Mouse (Mus musculus): ENCODE results near the gene Tex47. TPM values are rescaled to one million over a fixed set of nuclear protein-coding genes. Genes with fewer than 3 reads are reported as not detected.

Tex47 gene
- 0.09 TPM in 1 of 2 replicates, not detected in the other for polyA plus RNA-seq (2015; fragmentation: Nextera tagmentation; extraction: Ambion mirVana)

- Histone ChIP-seq H3K27me3 (replicated peaks) (no peaks in the 10 kb centered on the region), H3K4me1 (no peaks in the 10 kb centered on the region), H3K9me3 (no peaks in the 10 kb centered on the region), H3K36me3 (no peaks in the 10 kb centered on the region), H3K27ac (replicated peaks) (no peak within 1 kb of the TSS), H3K4me3 (no peak within 1 kb of the TSS), H3K4me2 (no peak within 1 kb of the TSS), H3K9ac (no peak within 1 kb of the TSS)
- 66% methylated on average over 1 of the region's 1 CpGs for WGBS
- no peak for ATAC-seq (ENCODE audit: extremely low read depth, insufficient number of reproducible peaks, low FRiP score, low TSS enrichment)
Observed at GRCm38 (mm10) chr5:7303819-7304218, at the start of gene Tex47. Tex47 (plus strand) TSS chr5:7304119.

DNA sequence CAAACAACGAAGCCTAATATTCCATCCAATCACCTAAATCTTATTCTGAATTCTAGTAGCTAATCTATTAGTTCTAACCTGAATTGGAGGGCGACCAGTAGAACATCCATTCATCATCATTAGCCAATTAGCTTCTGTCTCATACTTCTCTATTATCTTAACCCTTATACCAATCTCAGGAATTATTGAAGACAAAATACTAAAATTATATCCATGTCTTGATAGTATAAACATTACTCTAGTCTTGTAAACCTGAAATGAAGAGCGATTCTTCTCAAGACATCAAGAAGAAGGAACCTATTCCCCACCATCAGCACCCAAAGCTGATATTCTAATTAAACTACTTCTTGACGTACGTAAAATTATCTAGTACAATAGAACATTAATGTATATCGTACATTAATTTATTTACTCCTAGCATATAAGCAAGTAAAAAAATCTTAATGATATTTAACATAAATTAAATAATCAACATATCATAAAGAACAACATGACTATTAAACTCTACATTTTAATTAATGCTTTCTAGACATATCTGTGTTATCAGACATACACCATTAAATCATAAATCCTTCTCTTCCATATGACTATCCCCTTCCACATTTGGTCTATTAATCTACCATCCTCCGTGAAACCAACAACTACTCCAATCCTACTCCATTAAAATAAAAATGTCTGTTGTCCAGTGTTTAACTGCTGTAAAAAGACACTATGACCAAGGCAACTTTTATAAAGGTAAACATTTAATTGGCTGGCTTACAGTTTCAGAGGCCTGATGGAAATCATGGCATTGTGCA lies 27.1 kb upstream of the Tex47 start:
- WGBS: 72% methylated on average over 7 of the region's 7 CpGs
- H3K4me1 ChIP-seq: no peaks in the 10 kb centered on the region
- no peaks in the 10 kb centered on the region for H3K27me3 ChIP-seq (replicated peaks)
- H3K9ac ChIP-seq: no peak overlapping the region
- no peak for ATAC-seq (ENCODE audit: extremely low read depth, insufficient number of reproducible peaks, low FRiP score, low TSS enrichment)
- H3K27ac ChIP-seq (replicated peaks): no peak overlapping the region
- H3K4me2 ChIP-seq: no peak overlapping the region
- H3K4me3 ChIP-seq: no peak overlapping the region
- no peaks in the 10 kb centered on the region for H3K9me3 ChIP-seq
- H3K36me3 ChIP-seq: no peaks in the 10 kb centered on the region

DNA sequence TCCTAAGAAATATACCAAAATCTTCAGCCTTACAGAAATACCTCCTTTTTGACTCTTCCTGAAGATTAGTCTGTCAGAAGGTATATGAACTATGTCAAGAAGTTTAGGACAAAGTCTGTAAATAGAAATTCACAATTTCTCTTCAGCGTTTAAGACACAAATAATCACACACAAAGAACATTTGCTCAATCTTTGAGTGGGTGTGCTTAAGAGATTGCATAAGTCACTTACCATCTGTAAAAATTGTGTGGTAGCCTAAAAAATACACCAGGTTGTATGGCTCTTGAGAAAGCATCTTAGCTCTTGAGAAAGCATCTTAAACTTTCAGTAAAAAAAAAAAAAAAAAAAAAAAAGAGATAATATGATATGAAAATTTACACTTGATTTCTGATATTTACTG lies 19.6 kb upstream of the Tex47 start:
- Histone ChIP-seq H3K4me3 (no peak overlapping the region), H3K27ac (replicated peaks) (no peak overlapping the region), H3K9me3 (no peaks in the 10 kb centered on the region), H3K9ac (no peak overlapping the region), H3K36me3 (no peaks in the 10 kb centered on the region), H3K4me2 (no peak overlapping the region), H3K4me1 (no peaks in the 10 kb centered on the region), H3K27me3 (replicated peaks) (no peaks in the 10 kb centered on the region)
- ATAC-seq (ENCODE audit: extremely low read depth, insufficient number of reproducible peaks, low FRiP score, low TSS enrichment): no peak
- WGBS: 78% methylated on average over 1 of the region's 1 CpGs

DNA sequence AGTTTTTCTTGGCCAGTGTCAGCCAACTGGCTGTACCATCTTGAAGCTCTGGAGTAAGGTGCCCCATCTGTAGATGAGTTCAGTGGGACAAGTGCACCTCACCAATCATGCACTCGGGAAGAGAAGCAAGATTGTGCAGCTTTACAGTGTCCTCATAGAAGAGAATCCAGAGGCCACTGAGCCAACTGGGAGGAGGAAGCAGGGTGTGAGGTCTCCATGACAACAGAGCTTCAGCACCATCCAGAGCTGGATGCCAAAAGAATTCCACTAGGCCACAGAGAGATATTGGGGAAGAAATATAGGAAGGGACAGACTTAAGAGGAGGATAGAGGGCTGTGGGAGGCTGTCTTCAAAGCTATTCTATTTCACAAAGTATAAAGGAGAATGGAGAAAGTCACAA lies 950 bp upstream of the Tex47 start:
- H3K9me3 ChIP-seq: no peaks in the 10 kb centered on the region
- H3K4me1 ChIP-seq: no peaks in the 10 kb centered on the region
- no peaks in the 10 kb centered on the region for H3K36me3 ChIP-seq
- no peak overlapping the region for H3K9ac ChIP-seq
- H3K27ac ChIP-seq (replicated peaks): no peak overlapping the region
- no peaks in the 10 kb centered on the region for H3K27me3 ChIP-seq (replicated peaks)
- WGBS: 45% methylated on average over 1 of the region's 1 CpGs
- no peak overlapping the region for H3K4me2 ChIP-seq
- ATAC-seq (ENCODE audit: extremely low read depth, insufficient number of reproducible peaks, low FRiP score, low TSS enrichment): no peak
- no peak overlapping the region for H3K4me3 ChIP-seq

DNA sequence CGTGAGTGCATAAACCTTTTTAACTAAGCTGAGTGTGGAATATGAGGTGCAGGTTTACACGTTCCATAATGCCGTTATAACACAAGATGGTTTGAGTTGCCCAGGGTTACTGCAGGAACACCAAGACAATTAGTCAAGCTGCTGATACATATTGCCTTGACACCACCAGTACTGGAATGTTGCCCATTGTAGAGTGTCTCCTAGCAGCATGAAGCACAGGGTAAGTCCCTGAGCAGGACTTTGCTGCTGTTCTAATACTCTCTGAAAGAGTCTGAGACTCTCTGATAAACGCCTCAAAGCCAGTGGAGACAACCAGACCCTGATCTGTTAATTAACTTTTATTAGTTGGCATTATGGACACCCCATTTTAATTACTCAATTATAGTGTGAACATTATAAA lies 21.7 kb downstream of the Tex47 start:
- ATAC-seq (ENCODE audit: extremely low read depth, insufficient number of reproducible peaks, low FRiP score, low TSS enrichment): no peak
- H3K4me3 ChIP-seq: no peak overlapping the region
- H3K4me2 ChIP-seq: no peak overlapping the region
- H3K27ac ChIP-seq (replicated peaks): no peak overlapping the region
- WGBS: 81% methylated on average over 4 of the region's 4 CpGs
- no peak overlapping the region for H3K9ac ChIP-seq
- H3K4me1 ChIP-seq: no peaks in the 10 kb centered on the region
- no peaks in the 10 kb centered on the region for H3K36me3 ChIP-seq
- no peaks in the 10 kb centered on the region for H3K27me3 ChIP-seq (replicated peaks)
- H3K9me3 ChIP-seq: no peaks in the 10 kb centered on the region

- 0 out of 2 replicates have a peak, but pooled peaks have one; percentile 51 for ATAC-seq (ENCODE audit: extremely low read depth, insufficient number of reproducible peaks, low FRiP score, low TSS enrichment)
- WGBS: under 1% methylated on average over 50 of the region's 50 CpGs
- no peaks in the 10 kb centered on the region for H3K27me3 ChIP-seq (replicated peaks)
- H3K4me2 ChIP-seq: peak within 1 kb of the TSS; percentile 88
- H3K9ac ChIP-seq: peak within 1 kb of the TSS; percentile 79
- peak within 1 kb of the TSS; percentile 73 for H3K4me3 ChIP-seq
- no peaks in the 10 kb centered on the region for H3K36me3 ChIP-seq
- peaks cover 4% of the 10 kb centered on the region; the same call in 1 of the 2 replicates for H3K4me1 ChIP-seq
- H3K9me3 ChIP-seq: no peaks in the 10 kb centered on the region
- no peak within 1 kb of the TSS for H3K27ac ChIP-seq (replicated peaks)
Observed at GRCm38 (mm10) chr5:7344145-7345010, 40.5 kb downstream of the Tex47 start, which contains the start of gene Zfp804b. Zfp804b (minus strand) TSS chr5:7344756.

- no peak for ATAC-seq (ENCODE audit: extremely low read depth, insufficient number of reproducible peaks, low FRiP score, low TSS enrichment)
- Histone ChIP-seq H3K27me3 (replicated peaks) (no peaks in the 10 kb centered on the region), H3K36me3 (no peaks in the 10 kb centered on the region), H3K4me2 (peak overlapping the region; percentile 88), H3K27ac (replicated peaks) (no peak overlapping the region), H3K9me3 (no peaks in the 10 kb centered on the region), H3K9ac (peak overlapping the region; percentile 79), H3K4me1 (peaks cover 4% of the 10 kb centered on the region; the same call in 1 of the 2 replicates), H3K4me3 (peak overlapping the region; percentile 73)
- 1% methylated on average over 11 of the region's 11 CpGs for WGBS
Observed at GRCm38 (mm10) chr5:7345011-7345389, 41.1 kb downstream of the Tex47 start.

Other genes with a start within 250 kb of the Tex47 start
- 0.17 and 0.23 TPM in 2 replicates for gene Zfp804b, start 40.6 kb downstream of the Tex47 start, polyA plus RNA-seq (2015; fragmentation: Nextera tagmentation; extraction: Ambion mirVana)

Data from heart, embryonic 13.5 days (tissue).